Mouse (Mus musculus) small intestine, adult 2 months (tissue): ENCODE measurements around the gene Marf1.

ENCODE experiments used
- CTCF ChIP-seq: fragments of 200-500 bp; IDR thresholded peaks from 2 replicates; pipeline ENCODE4 v1.5.1; 2012; ENCODE audit warnings: low read depth, mild to moderate bottlenecking, control low read depth, inconsistent platforms, low read length, moderate library complexity, mixed read lengths; ENCODE audit not compliant: insufficient replicate concordance, insufficient read length; ENCODE audit errors: extremely low read depth
- POLR2A ChIP-seq: fragments of 200-500 bp; IDR thresholded peaks from 2 replicates; pipeline ENCODE4 v1.6.1; 2012; ENCODE audit warnings: low read depth, mild to moderate bottlenecking, control low read depth, inconsistent platforms, low read length, moderate library complexity

- TF ChIP-seq CTCF: no peak
- no peak for TF ChIP-seq POLR2A
Measured at GRCm38 (mm10) chr16:14156312-14156711, 6.8 kb downstream of the Marf1 start.
